Comparison of ENCODE assay signal across 8 mouse cellular contexts in the genomic region with DNA sequence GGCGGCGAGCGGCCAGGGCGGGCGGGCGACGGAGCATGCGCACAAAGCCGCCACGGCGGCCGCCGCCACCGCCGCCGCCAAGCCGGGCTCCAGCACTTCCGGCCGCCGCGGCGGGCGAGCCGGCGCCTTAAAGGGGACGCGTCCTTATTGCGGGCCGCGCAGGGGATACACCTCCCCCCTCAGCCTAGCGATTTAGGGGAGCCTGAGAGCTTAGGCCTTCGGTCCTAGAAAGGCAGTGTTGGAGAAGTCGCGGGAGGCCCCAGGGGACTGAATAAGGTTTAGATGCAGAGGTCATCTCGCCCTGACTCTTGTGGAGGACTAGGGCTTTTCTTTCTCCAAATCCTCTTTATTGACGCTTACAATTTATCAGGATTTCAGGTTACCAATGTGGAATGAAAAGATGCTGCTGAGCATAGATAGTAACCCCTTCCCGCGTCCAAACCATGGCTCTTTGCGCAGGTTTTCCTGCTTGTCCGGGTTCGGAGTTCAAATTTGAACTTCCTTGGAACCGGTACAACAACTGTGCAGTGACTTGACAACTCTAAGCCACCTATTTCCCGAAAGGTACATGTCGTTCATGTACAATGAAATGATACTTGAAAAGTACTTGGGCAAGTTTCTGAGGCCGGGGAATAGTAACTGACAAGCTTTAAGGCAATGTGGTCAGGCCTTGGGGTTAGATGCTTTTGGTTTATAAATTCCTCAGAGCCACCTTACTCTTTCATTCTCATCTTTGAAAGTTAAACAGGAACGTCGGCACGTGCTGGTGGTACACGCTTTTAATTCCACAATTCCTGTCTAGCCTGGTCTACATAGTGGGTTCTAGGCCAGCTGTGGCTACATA. TPM values are rescaled to one million over a fixed set of nuclear protein-coding genes. Genes with fewer than 3 reads are reported as not detected.
A peak's percentile ranks its signal among the peaks of the same experiment; 100 is the strongest.
DNase-seq lines count a peak whose midpoint lies in the region; ATAC-seq lines count a peak whose summit lies in the region.

TSS of gene Gmeb1 (minus strand) at position 89 of the 844 bp plus-strand sequence.

- H3K4me2 ChIP-seq in hindbrain, embryonic 12.5 days (replicated peaks) = peak within 1 kb of the TSS; percentile 89

- DNase-seq in MN1 (ENCODE audit: low spot score) = peak; percentile 87
- peak; percentile 84 for DNase-seq in cerebellum, adult 9-11 months
- peak; percentile 45 to 57 for DNase-seq in frontal cortex, postnatal 14 days (ENCODE audit: low spot score in 2 of 2)
- DNase-seq in layer of hippocampus, postnatal 25 days (ENCODE audit: extremely low spot score in 1 of 2, low spot score in 1 of 2) = peak; percentile 58 to 65
- DNase-seq in lung, postnatal 25 days (ENCODE audit: low spot score) = peak; percentile 72
- peak; percentile 88 for DNase-seq in retina, embryonic 14.5 days (ENCODE audit: low spot score)
- peak; percentile 88 for DNase-seq in thymus, postnatal 4 days

- H3K27me3 ChIP-seq in hindbrain, embryonic 12.5 days = no peaks in the 10 kb centered on the region

- no peaks in the 10 kb centered on the region for H3K9me3 ChIP-seq in hindbrain, embryonic 12.5 days (replicated peaks)

- H3K36me3 ChIP-seq in hindbrain, embryonic 12.5 days = no peaks in the 10 kb centered on the region

- H3K4me1 ChIP-seq in hindbrain, embryonic 12.5 days = peaks cover 23% of the 10 kb centered on the region

- WGBS in hindbrain, embryonic 12.5 days = 17% methylated on average over 42 of the region's 49 CpGs

- ATAC-seq in hindbrain, embryonic 12.5 days (ENCODE audit: low FRiP score) = peak; percentile 90

- H3K27ac ChIP-seq in hindbrain, embryonic 12.5 days = peak within 1 kb of the TSS; percentile 93

- peak within 1 kb of the TSS; percentile 90 for H3K4me3 ChIP-seq in hindbrain, embryonic 12.5 days

- H3K9ac ChIP-seq in hindbrain, embryonic 12.5 days = peak within 1 kb of the TSS; percentile 98

RNA-seq across cellular contexts. Expression of gene Gmeb1, which starts in this region (rescaled TPM):
- 41.3 and 43.3 TPM in 2 replicates for polyA plus RNA-seq in hindbrain, embryonic 12.5 days (2016; fragmentation: Nextera tagmentation; extraction: Ambion mirVana)
- total RNA-seq in layer of hippocampus, postnatal 25 days (2021) = 10 to 100 TPM; 21.9 to 26.9 TPM

Comparison
In these comparisons a context has a peak if more than half of its experiments do, and no peak if none do; other contexts are left out.
1. Peak in every context shown above with its lines: DNase-seq, ATAC-seq, H3K4me3 ChIP-seq and H3K27ac ChIP-seq.